Mouse (Mus musculus) cortical plate, adult 2 months (tissue): Measurements from ENCODE around the gene Hist1h4m.

Source experiments
- CTCF ChIP-seq: fragments of 200-500 bp; IDR thresholded peaks from 2 replicates; pipeline ENCODE4 v1.5.1; 2011; ENCODE audit warnings: mild to moderate bottlenecking, control low read depth, low read length; ENCODE audit not compliant: insufficient read depth; ENCODE audit errors: extremely low read depth
- POLR2A ChIP-seq: fragments of 200-500 bp; IDR thresholded peaks from 2 replicates; pipeline ENCODE4 v1.6.1; 2011; ENCODE audit warnings: mild to moderate bottlenecking, low read length, control low read depth; ENCODE audit not compliant: insufficient read depth; ENCODE audit errors: extremely low read depth

GRCm38 (mm10) chr13:21789925-21790324 lies 21.6 kb upstream of the Hist1h4m start:
- no peak for TF ChIP-seq CTCF
- TF ChIP-seq POLR2A: no peak
